In the genomic region with DNA sequence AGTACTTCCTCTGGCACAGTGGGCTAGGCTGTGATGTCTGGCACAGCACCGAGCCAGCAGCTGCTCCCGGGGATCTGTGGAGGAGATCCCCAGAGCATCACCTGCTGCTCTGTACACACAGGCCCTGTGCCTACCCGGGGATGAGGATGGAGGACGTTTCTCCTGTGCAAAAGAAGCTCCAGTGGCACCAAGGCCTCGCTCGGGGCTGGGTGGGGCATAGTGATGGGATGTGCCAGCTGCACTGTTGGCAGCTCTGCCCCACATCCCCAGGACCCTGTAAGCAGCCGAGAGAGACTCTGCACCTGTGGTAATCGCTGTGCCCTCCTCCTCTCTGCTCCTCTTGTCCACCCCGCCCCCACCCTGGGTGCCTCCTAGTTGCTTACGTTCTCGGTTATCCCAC, we compare ENCODE assay signal across 11 mouse cellular contexts.
DNase-seq lines count a peak whose midpoint lies in the region; ATAC-seq lines count a peak whose summit lies in the region.
"Had no signal": no experiment of that assay in that cellular context is flagged by ENCODE, and none has a peak within 500 bp of the region (broad histone marks: within the 10 kb centered on the region; RNA-seq: fewer than 3 reads in every experiment).

No protein-coding gene starts in this region.

- ATAC-seq in cerebellum, adult (ENCODE audit: insufficient number of reproducible peaks, low FRiP score, low TSS enrichment): no peak
- ATAC-seq: Patski had no signal

- DNase-seq in cerebellum, adult 18-20 months: peak; percentile 64 to 66
- DNase-seq in layer of hippocampus, adult 11-12 months (ENCODE audit: low spot score): peak; percentile 63
- no peak for DNase-seq in layer of hippocampus, adult 9-10 months (ENCODE audit: low spot score)
- DNase-seq in right cerebral cortex, postnatal 4 days: peak; percentile 20
- no peak for DNase-seq in right cerebral cortex, adult 2 months (ENCODE audit: low spot score in 2 of 2)
- peak; percentile 86 to 92 for DNase-seq in thymus, postnatal 36 days
- no peak for DNase-seq in lung, postnatal 14 days
- DNase-seq: kidney, adult 8-10 months; lung, postnatal 10 days had no signal

Comparison
In these comparisons a context has a peak if more than half of its experiments do, and no peak if none do; other contexts are left out.
1. DNase-seq: peak in cerebellum, adult 18-20 months (2 of 2), layer of hippocampus, adult 11-12 months (single experiment), right cerebral cortex, postnatal 4 days (single experiment) and thymus, postnatal 36 days (2 of 2); none in layer of hippocampus, adult 9-10 months (single experiment), right cerebral cortex, adult 2 months (0 of 2) and lung, postnatal 14 days (single experiment).